ENCODE assay signal across 20 mouse cellular contexts in genomic region chr16:30190935-30191514, GRCm38 (mm10).
DNase-seq lines count a peak whose midpoint lies in the region; ATAC-seq and TF ChIP-seq lines count a peak whose summit lies in the region.
"Had no signal": no experiment of that assay in that cellular context is flagged by ENCODE, and none has a peak within 500 bp of the region (broad histone marks: within the 10 kb centered on the region; RNA-seq: fewer than 3 reads in every experiment).

No protein-coding gene starts in this region.

- DNase-seq in embryo, embryonic 10.5 days (ENCODE audit: low spot score) = peak; percentile 53
- DNase-seq in embryo, embryonic 10 days (ENCODE audit: low spot score) = no peak
- peak; percentile 52 to 82 for DNase-seq in lung, postnatal 4 days
- DNase-seq in lung, postnatal 25 days (ENCODE audit: low spot score) = no peak
- no peak for DNase-seq in cerebellum, adult 9-10 months
- DNase-seq in kidney, adult 2 months = no peak
- DNase-seq: adrenal gland, postnatal 10 days; cerebellum, adult 11-12 months; gastrocnemius, postnatal 14 days; heart, postnatal 10 days; right cerebral cortex, postnatal 25 days; thymus, postnatal 4 days had no signal

- no peak for TF ChIP-seq CTCF in kidney, adult 2 months (conservative IDR thresholded peaks at IDR 0.05; ENCODE audit: insufficient read depth, insufficient read length, low read depth, low read length)

- H3K9me3 ChIP-seq in embryonic facial prominence, embryonic 15.5 days (replicated peaks) = no peaks in the 10 kb centered on the region
- H3K9me3 ChIP-seq: hindbrain, embryonic 13.5 days; limb, embryonic 13.5 days; megakaryocyte, embryonic 14.5 days had no signal

- no peak overlapping the region for H3K9ac ChIP-seq in embryonic facial prominence, embryonic 15.5 days
- H3K9ac ChIP-seq: hindbrain, embryonic 13.5 days; limb, embryonic 13.5 days had no signal

- H3K4me2 ChIP-seq in embryonic facial prominence, embryonic 15.5 days (replicated peaks) = 0 out of 2 replicates have a peak overlapping the region, but pooled peaks have one; percentile 1
- no peak overlapping the region for H3K4me2 ChIP-seq in myocyte (ENCODE audit: low read depth)
- H3K4me2 ChIP-seq: hindbrain, embryonic 13.5 days had no signal

- H3K27me3 ChIP-seq in embryonic facial prominence, embryonic 15.5 days = no peaks in the 10 kb centered on the region
- H3K27me3 ChIP-seq in myocyte (ENCODE audit: control insufficient read depth, insufficient read depth, insufficient read length) = no peaks in the 10 kb centered on the region
- H3K27me3 ChIP-seq in kidney, adult 2 months (replicated peaks; ENCODE audit: control insufficient read depth, insufficient read depth, low read length) = no peaks in the 10 kb centered on the region

- ATAC-seq in embryonic facial prominence, embryonic 15.5 days (ENCODE audit: insufficient number of reproducible peaks, low FRiP score, low TSS enrichment, low read depth) = no peak
- ATAC-seq: midbrain, embryonic 16.5 days had no signal

- peak overlapping the region; percentile 78 for H3K27ac ChIP-seq in embryonic facial prominence, embryonic 15.5 days (replicated peaks)
- H3K27ac ChIP-seq in kidney, adult 2 months (ENCODE audit: insufficient read depth, low read depth, low read length) = no peak overlapping the region
- H3K27ac ChIP-seq: hindbrain, embryonic 13.5 days; kidney, postnatal 0 days; layer of hippocampus, adult 2 months; limb, embryonic 13.5 days had no signal

- no peaks in the 10 kb centered on the region for H3K36me3 ChIP-seq in embryonic facial prominence, embryonic 15.5 days
- no peaks in the 10 kb centered on the region for H3K36me3 ChIP-seq in myocyte (ENCODE audit: control insufficient read depth, insufficient read depth)
- H3K36me3 ChIP-seq in kidney, adult 2 months (ENCODE audit: control insufficient read depth, insufficient read depth, low read length) = no peaks in the 10 kb centered on the region
- H3K36me3 ChIP-seq: hindbrain, embryonic 13.5 days; limb, embryonic 13.5 days had no signal

- no peak overlapping the region for H3K4me3 ChIP-seq in embryonic facial prominence, embryonic 15.5 days (replicated peaks)
- H3K4me3 ChIP-seq in myocyte = no peak overlapping the region
- no peak overlapping the region for H3K4me3 ChIP-seq in kidney, adult 2 months (ENCODE audit: insufficient read depth, low read depth, low read length)
- H3K4me3 ChIP-seq: hindbrain, embryonic 13.5 days; layer of hippocampus, adult 2 months; limb, embryonic 13.5 days; megakaryocyte, embryonic 14.5 days had no signal

- peaks cover 79% of the 10 kb centered on the region for H3K4me1 ChIP-seq in embryonic facial prominence, embryonic 15.5 days
- H3K4me1 ChIP-seq in kidney, adult 2 months (ENCODE audit: control insufficient read depth, insufficient read depth, low read length) = peaks cover 32% of the 10 kb centered on the region

- no peaks in the 10 kb centered on the region for H3K79me2 ChIP-seq in myocyte (ENCODE audit: control insufficient read depth, insufficient read depth)

- TF ChIP-seq POLR2A in myocyte (IDR thresholded peaks at IDR 0.05; ENCODE audit: insufficient read length, low read depth) = no peak
- no peak for TF ChIP-seq POLR2A in kidney, adult 2 months (IDR thresholded peaks at IDR 0.05; ENCODE audit: low read depth, low read length)

- no peak overlapping the region for H3ac ChIP-seq in myocyte (ENCODE audit: control insufficient read depth, insufficient read length)

- WGBS in embryonic facial prominence, embryonic 15.5 days = 43% methylated on average over 15 of the region's 15 CpGs
- 93% methylated on average over 15 of the region's 15 CpGs for WGBS in kidney, adult 2 months

TF ChIP-seq in myocyte, 11 proteins besides CTCF, POLR2A, EP300 and RAD21:
- TF ChIP-seq CEBPB (IDR thresholded peaks at IDR 0.05; ENCODE audit: insufficient read depth, poor library complexity, severe bottlenecking) = no peak
- peak in 2 of 3 experiments; percentile 16 to 47 for TF ChIP-seq MYOD1 (IDR thresholded peaks at IDR 0.05; ENCODE audit: control insufficient read depth in 1 of 3, insufficient read length in 2 of 3, low read depth in 2 of 3)

Comparison
In these comparisons a context has a peak if more than half of its experiments do, and no peak if none do; other contexts are left out.
1. DNase-seq: peak in embryo, embryonic 10.5 days (single experiment) and lung, postnatal 4 days (2 of 2); none in embryo, embryonic 10 days (single experiment), lung, postnatal 25 days (single experiment), cerebellum, adult 9-10 months (single experiment) and kidney, adult 2 months (single experiment).